Mouse (Mus musculus) midbrain, embryonic 11.5 days (tissue): ENCODE data around the gene Tmed11. TPM values are rescaled to one million over a fixed set of nuclear protein-coding genes. Genes with fewer than 3 reads are reported as not detected.
"Not testable (repeated sequence)": the region's sequence is repeated elsewhere in the genome, so short reads cannot be mapped to it uniquely, and the experiment has no call there.

Source experiments
- ATAC-seq: fragments of 200-750 bp; cut with Nextera tagmentation; 2 replicates; pipeline ENCODE4 v1.8.0; 2017; ENCODE audit warnings: moderate TSS enrichment, moderate library complexity; ENCODE audit not compliant: low FRiP score
- DNase-seq: peaks from one replicate; pipeline ENCODE4 v3.0.0; 2015; ENCODE audit warnings: low spot score; ENCODE audit errors: missing footprints
- H3K27ac ChIP-seq: fragments of 300-500 bp; sonication (generic); 2 replicates; pipeline ENCODE4 v1.5.1; 2014; ENCODE audit warnings: low read depth, low read length
- H3K27me3 ChIP-seq: fragments of 300-500 bp; sonication (generic); 2 replicates; pipeline ENCODE4 v1.6.1; 2014; ENCODE audit warnings: mild to moderate bottlenecking, low read length, moderate library complexity, mixed read lengths; ENCODE audit not compliant: control insufficient read depth, insufficient read depth
- H3K36me3 ChIP-seq: fragments of 300-500 bp; sonication (generic); 2 replicates; pipeline ENCODE4 v1.6.1; 2014; ENCODE audit warnings: mild to moderate bottlenecking, low read length, moderate library complexity, mixed read lengths; ENCODE audit not compliant: control insufficient read depth, insufficient read depth
- H3K4me1 ChIP-seq: fragments of 300-500 bp; sonication (generic); 2 replicates; pipeline ENCODE4 v1.6.1; 2014; ENCODE audit warnings: low read length; ENCODE audit not compliant: control insufficient read depth, insufficient read depth
- H3K4me2 ChIP-seq: fragments of 300-500 bp; sonication (generic); 2 replicates; pipeline ENCODE4 v1.6.1; 2014; ENCODE audit warnings: mild to moderate bottlenecking, moderate library complexity
- H3K4me3 ChIP-seq: fragments of 300-500 bp; sonication (generic); 2 replicates; pipeline ENCODE4 v1.5.1; 2014; ENCODE audit warnings: low read depth, low read length
- H3K9ac ChIP-seq: fragments of 300-500 bp; sonication (generic); 2 replicates; pipeline ENCODE4 v1.6.1; 2014; ENCODE audit warnings: low read length
- H3K9me3 ChIP-seq: fragments of 300-500 bp; sonication (generic); 2 replicates; pipeline ENCODE4 v1.6.1; 2016; ENCODE audit warnings: low read length; ENCODE audit not compliant: control insufficient read depth
- WGBS: fragments of 180-500 bp; shearing (Covaris S2); extraction: QIAGEN DNeasy Blood & Tissue Kit; methylation state at CpG from one replicate; pipeline ENCODE4 v1.1.7; 2014; 5-methylcytosine and 5-hydroxymethylcytosine counted together
- polyA plus RNA-seq: library from polyadenylated mRNA; unstranded; fragments of >200 nt; fragmentation: Nextera tagmentation; extraction: Ambion mirVana; gene quantifications from 2 replicates; pipeline ENCODE4 v1.2.1, GENCODE M21; 2014

Tmed11 gene
- polyA plus RNA-seq, 1 experiment from 2014 or later: not detected

- H3K27ac ChIP-seq, ATAC-seq, H3K4me1 ChIP-seq, H3K4me2 ChIP-seq, H3K27me3 ChIP-seq, H3K36me3 ChIP-seq, DNase-seq, H3K9ac ChIP-seq, H3K9me3 ChIP-seq, H3K4me3 ChIP-seq: not testable (repeated sequence)
- 81% methylated on average over 4 of the region's 4 CpGs for WGBS
Measured at GRCm38 (mm10) chr5:108751258-108751657, 43.9 kb downstream of the Tmed11 start.

DNA sequence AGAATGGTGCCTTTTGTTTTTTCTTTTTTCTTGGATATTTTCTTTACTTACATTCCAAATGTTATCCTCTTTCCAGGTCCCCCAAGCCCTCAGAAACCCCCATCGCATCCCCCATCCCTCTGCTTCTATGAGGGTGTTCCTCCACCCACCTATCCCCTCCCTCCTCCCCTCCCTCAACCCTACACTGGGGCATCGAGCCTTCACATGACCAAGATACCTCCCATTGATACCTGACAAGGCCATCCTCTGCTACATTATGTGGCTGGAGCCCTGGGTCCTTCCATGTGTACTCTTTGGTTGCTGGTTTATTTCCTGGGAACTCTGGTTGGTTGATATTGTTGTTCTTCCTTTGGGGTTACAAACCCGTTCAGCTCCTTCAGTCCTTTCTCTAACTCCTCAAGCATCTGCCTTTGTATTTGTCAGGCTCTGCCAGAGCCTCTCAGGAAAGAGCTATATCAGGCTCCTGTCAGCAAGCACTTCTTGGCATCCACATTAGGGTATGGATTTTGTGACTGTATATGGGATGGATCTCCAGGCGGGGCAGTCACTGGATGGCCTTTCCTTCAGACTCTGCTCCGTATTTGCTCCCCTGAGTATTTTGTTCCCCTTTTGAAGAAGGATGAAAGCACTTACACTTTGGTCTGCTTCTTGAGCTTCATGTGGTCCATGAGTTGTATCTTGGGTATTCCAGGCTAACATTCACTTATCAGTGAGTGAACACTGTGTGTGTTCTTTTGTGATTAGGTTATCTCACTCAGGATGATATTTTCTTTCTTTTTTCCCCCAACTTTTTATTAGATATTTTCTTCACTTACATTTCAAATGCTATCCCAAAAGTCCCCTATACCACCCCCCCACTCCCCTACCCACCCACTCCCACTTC is 44.6 kb downstream of the Tmed11 start:
- ATAC-seq: no peak
- 77% methylated on average over 5 of the region's 5 CpGs for WGBS
- Histone ChIP-seq H3K27me3 (no peaks in the 10 kb centered on the region), H3K4me3 (no peak overlapping the region), H3K4me1 (no peaks in the 10 kb centered on the region), H3K9me3 (no peaks in the 10 kb centered on the region), H3K27ac (no peak overlapping the region), H3K9ac (no peak overlapping the region), H3K36me3 (no peaks in the 10 kb centered on the region), H3K4me2 (no peak overlapping the region)
- no peak for DNase-seq

- ATAC-seq (no peak), DNase-seq (no peak)
- H3K27ac ChIP-seq: no peak overlapping the region
- no peaks in the 10 kb centered on the region for H3K4me1 ChIP-seq
- H3K4me3 ChIP-seq: no peak overlapping the region
- no peaks in the 10 kb centered on the region for H3K36me3 ChIP-seq
- H3K9ac ChIP-seq: no peak overlapping the region
- 83% methylated on average over 3 of the region's 3 CpGs for WGBS
- no peak overlapping the region for H3K4me2 ChIP-seq
- no peaks in the 10 kb centered on the region for H3K27me3 ChIP-seq
- no peaks in the 10 kb centered on the region for H3K9me3 ChIP-seq
Measured at GRCm38 (mm10) chr5:108744629-108745028, 50.5 kb downstream of the Tmed11 start.

- no peaks in the 10 kb centered on the region for H3K4me1 ChIP-seq
- WGBS: 59% methylated on average over 2 of the region's 2 CpGs
- no peak overlapping the region for H3K27ac ChIP-seq
- H3K27me3 ChIP-seq: no peaks in the 10 kb centered on the region
- no peak for DNase-seq
- ATAC-seq: no peak
- no peak overlapping the region for H3K4me2 ChIP-seq
- H3K9me3 ChIP-seq: no peaks in the 10 kb centered on the region
- H3K9ac ChIP-seq: no peak overlapping the region
- H3K4me3 ChIP-seq: no peak overlapping the region
- no peaks in the 10 kb centered on the region for H3K36me3 ChIP-seq
Measured at GRCm38 (mm10) chr5:108743856-108744255, 51.3 kb downstream of the Tmed11 start.

- no peak for DNase-seq
- no peak for ATAC-seq
- Histone ChIP-seq H3K9ac (no peak overlapping the region), H3K4me2 (no peak overlapping the region), H3K4me3 (no peak overlapping the region), H3K36me3 (no peaks in the 10 kb centered on the region), H3K9me3 (no peaks in the 10 kb centered on the region), H3K4me1 (no peaks in the 10 kb centered on the region), H3K27me3 (no peaks in the 10 kb centered on the region), H3K27ac (no peak overlapping the region)
- 55% methylated on average over 2 of the region's 2 CpGs for WGBS
Measured at GRCm38 (mm10) chr5:108742596-108742995, 52.6 kb downstream of the Tmed11 start.

- Histone ChIP-seq H3K36me3 (no peaks in the 10 kb centered on the region), H3K27ac (no peak overlapping the region), H3K4me1 (no peaks in the 10 kb centered on the region), H3K9ac (no peak overlapping the region), H3K4me3 (no peak overlapping the region), H3K4me2 (no peak overlapping the region), H3K27me3 (no peaks in the 10 kb centered on the region), H3K9me3 (no peaks in the 10 kb centered on the region)
- WGBS: 79% methylated on average over 2 of the region's 2 CpGs
- no peak for ATAC-seq
- DNase-seq: no peak
Measured at GRCm38 (mm10) chr5:108741844-108742243, 53.3 kb downstream of the Tmed11 start.

- Histone ChIP-seq H3K4me1 (no peaks in the 10 kb centered on the region), H3K27me3 (no peaks in the 10 kb centered on the region), H3K9ac (no peak overlapping the region), H3K4me3 (no peak overlapping the region), H3K27ac (no peak overlapping the region), H3K36me3 (no peaks in the 10 kb centered on the region), H3K9me3 (no peaks in the 10 kb centered on the region), H3K4me2 (no peak overlapping the region)
- 95% methylated on average over 1 of the region's 1 CpGs for WGBS
- no peak for DNase-seq
- ATAC-seq: 0 out of 2 replicates have a peak, but pooled peaks have one; percentile 30
Measured at GRCm38 (mm10) chr5:108727425-108727824, 67.7 kb downstream of the Tmed11 start.

Other genes with a start within 250 kb of the Tmed11 start
- 7.4 and 8.7 TPM in 2 replicates for gene Cplx1, start 245.3 kb downstream of the Tmed11 start, polyA plus RNA-seq
- 43.3 and 45.3 TPM in 2 replicates for gene Gak, start 165.6 kb downstream of the Tmed11 start, polyA plus RNA-seq
- 20.9 and 22.1 TPM in 2 replicates for gene Tmem175, start 165.6 kb downstream of the Tmed11 start, polyA plus RNA-seq
- 9.2 TPM in 2 replicates for gene Idua, start 135.0 kb downstream of the Tmed11 start, polyA plus RNA-seq
- gene Dgkq, start 125.7 kb downstream of the Tmed11 start, polyA plus RNA-seq: 8.6 TPM in 2 replicates
- 0.69 and 0.81 TPM in 2 replicates for gene Slc26a1, start 119.8 kb downstream of the Tmed11 start, polyA plus RNA-seq
- 11.9 and 15.0 TPM in 2 replicates for gene Fgfrl1, start 103.0 kb downstream of the Tmed11 start, polyA plus RNA-seq
- 1.7 TPM in 1 of 2 replicates, not detected in the other for gene Rnf212, start 20.4 kb downstream of the Tmed11 start, polyA plus RNA-seq
- not detected in 2 replicates for gene Vmn2r8, start 13.5 kb upstream of the Tmed11 start, polyA plus RNA-seq
- not detected in 2 replicates for gene Vmn2r9, start 57.2 kb upstream of the Tmed11 start, polyA plus RNA-seq
- gene Vmn2r10, start 211.2 kb upstream of the Tmed11 start, polyA plus RNA-seq: not detected in 2 replicates